Mouse (Mus musculus) central nervous system, embryonic 18 days (tissue): ENCODE measurements around the gene Arl4c. TPM values are rescaled to one million over a fixed set of nuclear protein-coding genes. Genes with fewer than 3 reads are reported as not detected.

Source experiments
- polyA plus RNA-seq: library from polyadenylated mRNA; depleted of rRNA; stranded (reverse); fragments of >200 nt; gene quantifications from 2 replicates; pipeline ENCODE4 v1.2.3, GENCODE M21; 2012; rRNA removed

The Arl4c gene
- polyA plus RNA-seq: 54.8 and 55.1 TPM in 2 replicates

GRCm38 (mm10) chr1:88701870-88702661, at the start of gene Arl4c:
Arl4c (minus strand) TSS chr1:88702221.

Other genes starting within 250 kb of the Arl4c start
- 0.05 TPM in 1 of 2 replicates, not detected in the other for gene Glrp1, start 192.2 kb downstream of the Arl4c start, polyA plus RNA-seq